In genomic region chr2:119304391-119304790, GRCm38 (mm10) we compare ENCODE assay signal across 14 mouse cellular contexts. TPM values are rescaled to one million over a fixed set of nuclear protein-coding genes. Genes with fewer than 3 reads are reported as not detected.
DNase-seq lines count a peak whose midpoint lies in the region; ATAC-seq lines count a peak whose summit lies in the region.
"Had no signal": no experiment of that assay in that cellular context is flagged by ENCODE, and none has a peak within 500 bp of the region (broad histone marks: within the 10 kb centered on the region; RNA-seq: fewer than 3 reads in every experiment).

No protein-coding gene starts in this region.

- 62% methylated on average over 3 of the region's 3 CpGs for WGBS in hindbrain, embryonic 10.5 days
- WGBS in hindbrain, embryonic 13.5 days: 60% methylated on average over 3 of the region's 3 CpGs
- 55% methylated on average over 3 of the region's 3 CpGs for WGBS in neural tube, embryonic 13.5 days
- 60% methylated on average over 3 of the region's 3 CpGs for WGBS in neural tube, embryonic 15.5 days
- WGBS in liver, embryonic 13.5 days (ENCODE audit: insufficient replicate concordance): 20% methylated on average over 3 of the region's 3 CpGs

- peaks cover 5% of the 10 kb centered on the region; the same call in 1 of the 2 replicates for H3K27me3 ChIP-seq in hindbrain, embryonic 10.5 days (ENCODE audit: insufficient read depth, poor library complexity, severe bottlenecking)
- H3K27me3 ChIP-seq in hindbrain, embryonic 13.5 days: 0 out of 2 replicates have a peak, but pooled peaks cover 10% of the 10 kb centered on the region
- no peaks in the 10 kb centered on the region for H3K27me3 ChIP-seq in neural tube, embryonic 13.5 days
- 0 out of 2 replicates have a peak, but pooled peaks cover 4% of the 10 kb centered on the region for H3K27me3 ChIP-seq in neural tube, embryonic 15.5 days (replicated peaks)
- H3K27me3 ChIP-seq in liver, embryonic 13.5 days: no peaks in the 10 kb centered on the region
- H3K27me3 ChIP-seq: heart, embryonic 15.5 days had no signal

- no peak overlapping the region for H3K4me3 ChIP-seq in hindbrain, embryonic 10.5 days
- H3K4me3 ChIP-seq in hindbrain, embryonic 13.5 days: no peak overlapping the region
- H3K4me3 ChIP-seq in neural tube, embryonic 13.5 days: no peak overlapping the region
- H3K4me3 ChIP-seq in neural tube, embryonic 15.5 days (replicated peaks): no peak overlapping the region
- H3K4me3 ChIP-seq in liver, embryonic 13.5 days (replicated peaks): no peak overlapping the region
- H3K4me3 ChIP-seq: heart, embryonic 15.5 days had no signal

- no peak for ATAC-seq in hindbrain, embryonic 13.5 days (ENCODE audit: low FRiP score)
- ATAC-seq in neural tube, embryonic 13.5 days (ENCODE audit: low read depth): no peak
- ATAC-seq in neural tube, embryonic 15.5 days (ENCODE audit: low FRiP score): no peak
- peak; percentile 62 for ATAC-seq in liver, embryonic 13.5 days (ENCODE audit: low read depth)
- ATAC-seq: CD4-positive, CD25-positive, alpha-beta regulatory T cell, adult 4 months; forebrain, embryonic 14.5 days had no signal

- H3K9me3 ChIP-seq in hindbrain, embryonic 10.5 days: no peaks in the 10 kb centered on the region
- H3K9me3 ChIP-seq in hindbrain, embryonic 13.5 days: no peaks in the 10 kb centered on the region
- H3K9me3 ChIP-seq in neural tube, embryonic 13.5 days: no peaks in the 10 kb centered on the region
- no peaks in the 10 kb centered on the region for H3K9me3 ChIP-seq in neural tube, embryonic 15.5 days (replicated peaks)
- H3K9me3 ChIP-seq in liver, embryonic 13.5 days (replicated peaks): no peaks in the 10 kb centered on the region
- H3K9me3 ChIP-seq: heart, embryonic 15.5 days had no signal

- no peak for DNase-seq in hindbrain, embryonic 10.5 days (ENCODE audit: low spot score)
- no peak for DNase-seq in liver, embryonic 13.5 days
- no peak for DNase-seq in ovary, postnatal 10 days (ENCODE audit: low spot score)
- DNase-seq in left cerebral cortex, adult 18-20 months (ENCODE audit: low spot score in 2 of 2): no peak
- DNase-seq: cerebellum, adult 11 months; layer of hippocampus, postnatal 36 days had no signal

- H3K9ac ChIP-seq in hindbrain, embryonic 13.5 days: no peak overlapping the region
- H3K9ac ChIP-seq in neural tube, embryonic 13.5 days: 0 out of 2 replicates have a peak overlapping the region, but pooled peaks have one; percentile 34
- no peak overlapping the region for H3K9ac ChIP-seq in neural tube, embryonic 15.5 days (replicated peaks)
- no peak overlapping the region for H3K9ac ChIP-seq in liver, embryonic 13.5 days
- H3K9ac ChIP-seq: heart, embryonic 15.5 days had no signal

- H3K4me2 ChIP-seq in hindbrain, embryonic 13.5 days: no peak overlapping the region
- H3K4me2 ChIP-seq in neural tube, embryonic 13.5 days: no peak overlapping the region
- H3K4me2 ChIP-seq in neural tube, embryonic 15.5 days: no peak overlapping the region
- no peak overlapping the region for H3K4me2 ChIP-seq in liver, embryonic 13.5 days
- H3K4me2 ChIP-seq: heart, embryonic 15.5 days had no signal

- peaks cover 46% of the 10 kb centered on the region for H3K4me1 ChIP-seq in hindbrain, embryonic 10.5 days (replicated peaks)
- peaks cover 34% of the 10 kb centered on the region for H3K4me1 ChIP-seq in hindbrain, embryonic 13.5 days (replicated peaks)
- H3K4me1 ChIP-seq in neural tube, embryonic 13.5 days (replicated peaks): peaks cover 32% of the 10 kb centered on the region
- H3K4me1 ChIP-seq in neural tube, embryonic 15.5 days: peaks cover 17% of the 10 kb centered on the region
- H3K4me1 ChIP-seq in liver, embryonic 13.5 days (replicated peaks): peaks cover 70% of the 10 kb centered on the region

- H3K27ac ChIP-seq in hindbrain, embryonic 10.5 days: peak overlapping the region; percentile 19
- H3K27ac ChIP-seq in hindbrain, embryonic 13.5 days: no peak overlapping the region
- no peak overlapping the region for H3K27ac ChIP-seq in neural tube, embryonic 13.5 days (replicated peaks)
- H3K27ac ChIP-seq in neural tube, embryonic 15.5 days (replicated peaks): no peak overlapping the region
- peak overlapping the region; percentile 83 for H3K27ac ChIP-seq in liver, embryonic 13.5 days
- H3K27ac ChIP-seq: heart, embryonic 15.5 days had no signal

- H3K36me3 ChIP-seq in hindbrain, embryonic 10.5 days: peaks cover 11% of the 10 kb centered on the region; the same call in 1 of the 2 replicates
- H3K36me3 ChIP-seq in hindbrain, embryonic 13.5 days: peaks cover 15% of the 10 kb centered on the region
- H3K36me3 ChIP-seq in neural tube, embryonic 13.5 days: peaks cover 2% of the 10 kb centered on the region; the same call in 1 of the 2 replicates
- peaks cover 1% of the 10 kb centered on the region for H3K36me3 ChIP-seq in neural tube, embryonic 15.5 days
- no peaks in the 10 kb centered on the region for H3K36me3 ChIP-seq in liver, embryonic 13.5 days
- H3K36me3 ChIP-seq: heart, embryonic 15.5 days had no signal

RNA-seq across cellular contexts. Expression of gene Vps18, which starts 15.9 kb away (rescaled TPM):
- polyA plus RNA-seq in hindbrain, embryonic 10.5 days (2016; fragmentation: Nextera tagmentation; extraction: Ambion mirVana): 23.1 and 26.7 TPM in 2 replicates
- polyA plus RNA-seq in hindbrain, embryonic 13.5 days (2015; fragmentation: Nextera tagmentation; extraction: Ambion mirVana): 26.0 and 26.1 TPM in 2 replicates
- 23.9 and 24.2 TPM in 2 replicates for polyA plus RNA-seq in neural tube, embryonic 13.5 days (2015; fragmentation: Nextera tagmentation; extraction: Ambion mirVana)
- polyA plus RNA-seq in neural tube, embryonic 15.5 days (2015; fragmentation: Nextera tagmentation; extraction: Ambion mirVana): 23.7 and 23.8 TPM in 2 replicates
- polyA plus RNA-seq in liver, embryonic 13.5 days (2015; fragmentation: Nextera tagmentation; extraction: Ambion mirVana): 6.5 and 6.6 TPM in 2 replicates
- 10 to 100 TPM; 50.6 to 51.2 TPM for total RNA-seq in left cerebral cortex, adult 18-20 months (2021)

RNA-seq across cellular contexts. Expression of gene Dll4, which starts 21.2 kb away (rescaled TPM):
- 4.7 and 5.8 TPM in 2 replicates for polyA plus RNA-seq in hindbrain, embryonic 10.5 days (2016; fragmentation: Nextera tagmentation; extraction: Ambion mirVana)
- polyA plus RNA-seq in hindbrain, embryonic 13.5 days (2015; fragmentation: Nextera tagmentation; extraction: Ambion mirVana): 5.4 and 5.9 TPM in 2 replicates
- 4.9 and 5.3 TPM in 2 replicates for polyA plus RNA-seq in neural tube, embryonic 13.5 days (2015; fragmentation: Nextera tagmentation; extraction: Ambion mirVana)
- polyA plus RNA-seq in neural tube, embryonic 15.5 days (2015; fragmentation: Nextera tagmentation; extraction: Ambion mirVana): 3.9 and 10.4 TPM in 2 replicates
- polyA plus RNA-seq in liver, embryonic 13.5 days (2015; fragmentation: Nextera tagmentation; extraction: Ambion mirVana): 1.7 and 1.9 TPM in 2 replicates
- total RNA-seq in left cerebral cortex, adult 18-20 months (2021): 1 to 10 TPM; 1.6 to 2.3 TPM
- total RNA-seq: common myeloid progenitor, adult 5-6 weeks had no signal
- polyA plus RNA-seq: CD4-positive, CD25-positive, alpha-beta regulatory T cell, adult 4 months had no signal

RNA-seq across cellular contexts. Expression of gene Rhov, which starts 33.3 kb away (rescaled TPM):
- polyA plus RNA-seq in hindbrain, embryonic 10.5 days (2016; fragmentation: Nextera tagmentation; extraction: Ambion mirVana): 1.2 and 3.8 TPM in 2 replicates
- 21.2 and 23.4 TPM in 2 replicates for polyA plus RNA-seq in hindbrain, embryonic 13.5 days (2015; fragmentation: Nextera tagmentation; extraction: Ambion mirVana)
- polyA plus RNA-seq in neural tube, embryonic 13.5 days (2015; fragmentation: Nextera tagmentation; extraction: Ambion mirVana): 18.3 and 19.1 TPM in 2 replicates
- polyA plus RNA-seq in neural tube, embryonic 15.5 days (2015; fragmentation: Nextera tagmentation; extraction: Ambion mirVana): 39.5 and 46.6 TPM in 2 replicates
- 0.08 and 0.16 TPM in 2 replicates for polyA plus RNA-seq in liver, embryonic 13.5 days (2015; fragmentation: Nextera tagmentation; extraction: Ambion mirVana)
- 10 to 100 TPM; 11.6 to 11.8 TPM for total RNA-seq in left cerebral cortex, adult 18-20 months (2021)
- total RNA-seq: gastrocnemius, adult 18-20 months had no signal
- polyA plus RNA-seq: CD4-positive, CD25-positive, alpha-beta regulatory T cell, adult 4 months had no signal

RNA-seq across cellular contexts. Expression of gene Chac1, which starts 46.6 kb away (rescaled TPM):
- polyA plus RNA-seq in hindbrain, embryonic 10.5 days (2016; fragmentation: Nextera tagmentation; extraction: Ambion mirVana): 0.67 and 0.81 TPM in 2 replicates
- 6.1 and 6.7 TPM in 2 replicates for polyA plus RNA-seq in hindbrain, embryonic 13.5 days (2015; fragmentation: Nextera tagmentation; extraction: Ambion mirVana)
- polyA plus RNA-seq in neural tube, embryonic 13.5 days (2015; fragmentation: Nextera tagmentation; extraction: Ambion mirVana): 6.2 TPM in 2 replicates
- 11.3 and 12.1 TPM in 2 replicates for polyA plus RNA-seq in neural tube, embryonic 15.5 days (2015; fragmentation: Nextera tagmentation; extraction: Ambion mirVana)
- 1.0 and 2.0 TPM in 2 replicates for polyA plus RNA-seq in liver, embryonic 13.5 days (2015; fragmentation: Nextera tagmentation; extraction: Ambion mirVana)
- 1 to 10 TPM; 7.7 to 9.2 TPM for total RNA-seq in left cerebral cortex, adult 18-20 months (2021)
- total RNA-seq: common myeloid progenitor, adult 5-6 weeks had no signal
- polyA plus RNA-seq: CD4-positive, CD25-positive, alpha-beta regulatory T cell, adult 4 months had no signal

Comparison
In these comparisons a context has a peak if more than half of its experiments do, and no peak if none do; other contexts are left out.
1. H3K27ac ChIP-seq: peak in hindbrain, embryonic 10.5 days (single experiment) and liver, embryonic 13.5 days (single experiment); none in hindbrain, embryonic 13.5 days (single experiment), neural tube, embryonic 13.5 days (single experiment) and neural tube, embryonic 15.5 days (single experiment).